Mouse (Mus musculus): ENCODE measurements at regions not wholly inside any gene's neighbourhood (a gene's known extent, or its start where the extent isn't known, plus 50 kb on each side); places are given as distances from the start of the nearest gene placed in this dataset.
"Not testable (repeated sequence)": the region's sequence is repeated elsewhere in the genome, so short reads cannot be mapped to it uniquely, and the experiment has no call there.

DNA sequence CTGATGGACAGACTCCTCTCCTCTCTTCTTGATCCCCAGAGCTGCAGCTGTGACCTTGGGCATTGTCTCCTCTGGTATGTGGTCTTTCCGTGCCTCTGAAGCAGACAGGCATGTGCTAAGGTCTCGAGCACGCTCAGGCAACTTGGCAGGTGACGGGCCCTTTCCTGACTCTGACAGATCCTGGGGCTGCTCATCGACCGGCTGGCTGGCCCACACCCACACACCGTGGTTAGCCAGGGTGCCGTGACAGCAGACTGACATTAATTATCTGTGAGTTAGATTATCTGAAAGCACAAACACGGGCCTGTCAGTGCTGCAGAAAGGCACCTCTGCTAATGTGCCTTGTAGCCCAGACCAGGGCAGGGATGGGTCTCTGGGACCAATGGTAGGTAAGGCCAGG, 298.5 kb upstream of the Kdm8 start:
- no peak overlapping the region for H3K27ac ChIP-seq (ENCODE audit: insufficient read depth, low read length)
- no peak overlapping the region for H3K4me3 ChIP-seq (ENCODE audit: insufficient read depth, low read length)
- no peaks in the 10 kb centered on the region for H3K4me1 ChIP-seq (ENCODE audit: control insufficient read depth, insufficient read depth, low read length)
- no peak for TF ChIP-seq CTCF (IDR thresholded peaks at IDR 0.05; ENCODE audit: extremely low read depth, insufficient read depth, low read length)
- TF ChIP-seq POLR2A (IDR thresholded peaks at IDR 0.05; ENCODE audit: extremely low read depth, insufficient read depth, low read length): no peak

GRCm38 (mm10) chr7:125149151-125149550, 295.3 kb upstream of the Kdm8 start:
- Histone ChIP-seq H3K4me3 (ENCODE audit: insufficient read depth, low read length) (no peak overlapping the region), H3K27ac (ENCODE audit: insufficient read depth, low read length) (no peak overlapping the region), H3K4me1 (ENCODE audit: control insufficient read depth, insufficient read depth, low read length) (no peaks in the 10 kb centered on the region)
- TF ChIP-seq CTCF (IDR thresholded peaks at IDR 0.05; ENCODE audit: extremely low read depth, insufficient read depth, low read length) (no peak), POLR2A (IDR thresholded peaks at IDR 0.05; ENCODE audit: extremely low read depth, insufficient read depth, low read length) (no peak)

DNA sequence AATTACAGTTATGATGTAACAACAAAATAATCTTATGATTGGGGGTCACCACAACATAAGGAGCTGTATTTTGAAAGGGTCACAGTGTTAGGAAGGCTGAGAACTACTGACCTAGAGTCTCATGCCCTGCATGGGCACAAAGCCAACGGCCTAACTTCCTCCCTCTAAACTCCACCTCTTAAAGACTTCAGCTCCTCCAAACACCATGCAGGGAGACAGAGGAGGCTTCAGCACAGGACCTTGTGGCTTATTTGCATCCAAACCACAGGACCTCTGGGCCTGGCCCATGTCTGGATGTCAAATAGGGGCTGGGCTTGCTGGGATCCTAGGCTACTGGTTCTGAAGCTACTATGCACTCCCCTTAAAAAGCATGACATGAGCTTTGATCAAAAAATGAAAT, 294.7 kb upstream of the Kdm8 start:
- TF ChIP-seq CTCF (IDR thresholded peaks at IDR 0.05; ENCODE audit: extremely low read depth, insufficient read depth, low read length) (no peak), POLR2A (IDR thresholded peaks at IDR 0.05; ENCODE audit: extremely low read depth, insufficient read depth, low read length) (no peak)
- Histone ChIP-seq H3K4me3 (ENCODE audit: insufficient read depth, low read length) (no peak overlapping the region), H3K4me1 (ENCODE audit: control insufficient read depth, insufficient read depth, low read length) (no peaks in the 10 kb centered on the region), H3K27ac (ENCODE audit: insufficient read depth, low read length) (no peak overlapping the region)

DNA sequence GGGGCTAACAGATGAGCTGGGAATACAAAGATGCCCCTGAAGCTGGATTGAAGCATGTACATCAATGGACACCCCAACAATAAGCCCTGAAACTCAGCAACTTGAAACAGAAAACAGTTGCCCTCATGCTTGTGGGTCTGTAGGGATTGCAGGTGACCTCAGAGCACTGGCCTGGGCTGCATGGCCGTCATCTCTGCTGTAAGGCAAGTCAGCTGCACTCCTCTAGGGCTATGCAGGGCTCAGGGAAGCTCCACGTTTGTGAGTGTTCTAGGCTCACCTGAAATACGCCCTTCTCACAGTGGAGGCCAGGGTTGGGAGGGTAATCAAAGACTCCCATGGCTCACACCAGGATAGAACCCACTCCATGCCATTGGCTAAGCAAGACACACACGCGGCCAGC, 292.2 kb upstream of the Kdm8 start:
- TF ChIP-seq CTCF (IDR thresholded peaks at IDR 0.05; ENCODE audit: extremely low read depth, insufficient read depth, low read length): no peak
- no peak for TF ChIP-seq POLR2A (IDR thresholded peaks at IDR 0.05; ENCODE audit: extremely low read depth, insufficient read depth, low read length)
- Histone ChIP-seq H3K4me1 (ENCODE audit: control insufficient read depth, insufficient read depth, low read length) (no peaks in the 10 kb centered on the region), H3K4me3 (ENCODE audit: insufficient read depth, low read length) (no peak overlapping the region), H3K27ac (ENCODE audit: insufficient read depth, low read length) (no peak overlapping the region)

DNA sequence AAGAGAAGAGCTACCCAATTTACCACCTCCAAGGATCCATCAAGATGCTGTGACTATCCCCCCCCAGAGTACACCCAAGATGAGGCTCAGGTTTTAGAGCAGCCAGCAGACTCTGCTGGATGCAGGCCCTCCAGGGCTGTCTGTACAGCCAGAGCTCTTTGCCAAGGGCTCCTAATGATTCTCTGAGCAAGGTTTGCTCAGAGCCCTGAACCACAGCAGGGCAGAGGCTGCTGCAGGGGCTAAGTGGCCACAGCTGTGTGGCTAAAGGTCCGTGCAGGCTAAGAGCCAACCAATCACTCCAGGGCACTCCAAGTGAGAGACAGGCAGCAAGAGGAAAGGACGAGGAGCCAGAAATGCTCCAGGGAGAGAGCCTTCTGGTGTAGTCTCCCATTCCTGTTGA, 289.2 kb upstream of the Kdm8 start:
- no peak overlapping the region for H3K4me3 ChIP-seq (ENCODE audit: insufficient read depth, low read length)
- TF ChIP-seq POLR2A (IDR thresholded peaks at IDR 0.05; ENCODE audit: extremely low read depth, insufficient read depth, low read length) (no peak), CTCF (IDR thresholded peaks at IDR 0.05; ENCODE audit: extremely low read depth, insufficient read depth, low read length) (no peak)
- no peak overlapping the region for H3K27ac ChIP-seq (ENCODE audit: insufficient read depth, low read length)
- H3K4me1 ChIP-seq (ENCODE audit: control insufficient read depth, insufficient read depth, low read length): no peaks in the 10 kb centered on the region

DNA sequence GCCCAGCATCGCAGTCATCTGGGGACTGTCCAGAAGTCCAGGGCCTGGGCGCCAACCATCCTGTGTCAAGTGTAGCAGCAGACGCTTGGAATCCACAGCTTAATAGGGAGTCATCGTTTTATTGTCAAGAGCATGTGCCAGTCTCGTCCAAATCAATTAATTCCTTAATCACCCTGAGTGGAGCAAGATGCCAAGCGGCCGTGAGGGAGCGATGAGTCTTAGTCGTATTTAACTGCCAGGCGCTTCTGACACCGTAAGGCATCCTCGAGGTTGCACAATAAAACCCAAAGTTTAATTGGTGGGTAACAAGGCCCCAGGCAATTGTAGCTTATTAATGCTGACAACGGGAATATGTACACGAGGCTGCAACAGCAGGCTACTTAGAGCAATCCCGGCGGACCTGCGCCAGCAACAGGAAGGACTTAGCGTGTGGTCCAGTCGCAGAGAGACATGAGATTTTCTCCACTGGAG, 277.6 kb upstream of the Kdm8 start:
- no peaks in the 10 kb centered on the region for H3K4me1 ChIP-seq (ENCODE audit: control insufficient read depth, insufficient read depth, low read length)
- H3K4me3 ChIP-seq (ENCODE audit: insufficient read depth, low read length): no peak overlapping the region
- TF ChIP-seq CTCF (IDR thresholded peaks at IDR 0.05; ENCODE audit: extremely low read depth, insufficient read depth, low read length): no peak
- TF ChIP-seq POLR2A (IDR thresholded peaks at IDR 0.05; ENCODE audit: extremely low read depth, insufficient read depth, low read length): no peak
- no peak overlapping the region for H3K27ac ChIP-seq (ENCODE audit: insufficient read depth, low read length)

DNA sequence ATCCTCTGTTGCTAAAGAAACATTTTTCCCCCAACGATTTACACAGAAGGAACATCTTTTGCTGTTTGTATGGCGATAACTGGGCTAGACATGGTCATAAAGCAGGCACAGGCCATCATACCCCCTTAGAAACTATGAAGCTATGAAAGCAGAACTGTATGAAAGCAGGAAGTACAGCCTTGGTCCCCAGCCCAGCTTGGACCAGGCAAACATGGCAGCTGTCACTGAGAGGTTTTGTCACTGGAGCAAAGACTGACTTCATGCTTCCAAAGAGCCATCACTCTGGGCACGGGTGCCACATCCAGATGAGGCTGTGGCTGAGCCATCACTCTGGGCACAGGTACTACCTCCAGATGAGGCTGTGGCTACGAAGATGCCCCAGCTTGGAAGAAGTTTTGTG, 276.8 kb upstream of the Kdm8 start:
- Histone ChIP-seq H3K27ac (ENCODE audit: insufficient read depth, low read length) (no peak overlapping the region), H3K4me1 (ENCODE audit: control insufficient read depth, insufficient read depth, low read length) (no peaks in the 10 kb centered on the region), H3K4me3 (ENCODE audit: insufficient read depth, low read length) (no peak overlapping the region)
- TF ChIP-seq CTCF (IDR thresholded peaks at IDR 0.05; ENCODE audit: extremely low read depth, insufficient read depth, low read length) (no peak), POLR2A (IDR thresholded peaks at IDR 0.05; ENCODE audit: extremely low read depth, insufficient read depth, low read length) (no peak)

DNA sequence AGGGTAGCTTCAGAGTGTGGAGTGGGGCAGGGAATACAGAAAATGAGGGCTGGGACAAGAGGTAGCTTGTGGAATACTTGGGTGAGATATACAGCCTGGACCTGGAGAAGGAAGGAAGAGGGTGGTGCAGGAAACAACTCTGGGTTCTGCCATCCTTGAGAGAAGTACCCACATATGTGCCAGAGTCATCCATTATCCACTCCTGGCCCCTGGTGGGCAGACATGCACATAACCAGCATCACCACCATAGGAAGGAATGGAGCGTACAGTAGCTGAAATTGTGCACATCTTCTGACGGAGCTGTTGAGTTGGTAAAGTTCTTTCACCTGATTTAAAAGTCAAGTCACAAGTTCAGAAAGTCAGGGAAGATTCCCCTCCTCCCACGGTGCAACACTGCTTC, 262.9 kb upstream of the Kdm8 start:
- TF ChIP-seq POLR2A (IDR thresholded peaks at IDR 0.05; ENCODE audit: extremely low read depth, insufficient read depth, low read length) (no peak), CTCF (IDR thresholded peaks at IDR 0.05; ENCODE audit: extremely low read depth, insufficient read depth, low read length) (peak; percentile 89)
- no peaks in the 10 kb centered on the region for H3K4me1 ChIP-seq (ENCODE audit: control insufficient read depth, insufficient read depth, low read length)
- H3K27ac ChIP-seq (ENCODE audit: insufficient read depth, low read length): no peak overlapping the region
- H3K4me3 ChIP-seq (ENCODE audit: insufficient read depth, low read length): no peak overlapping the region

DNA sequence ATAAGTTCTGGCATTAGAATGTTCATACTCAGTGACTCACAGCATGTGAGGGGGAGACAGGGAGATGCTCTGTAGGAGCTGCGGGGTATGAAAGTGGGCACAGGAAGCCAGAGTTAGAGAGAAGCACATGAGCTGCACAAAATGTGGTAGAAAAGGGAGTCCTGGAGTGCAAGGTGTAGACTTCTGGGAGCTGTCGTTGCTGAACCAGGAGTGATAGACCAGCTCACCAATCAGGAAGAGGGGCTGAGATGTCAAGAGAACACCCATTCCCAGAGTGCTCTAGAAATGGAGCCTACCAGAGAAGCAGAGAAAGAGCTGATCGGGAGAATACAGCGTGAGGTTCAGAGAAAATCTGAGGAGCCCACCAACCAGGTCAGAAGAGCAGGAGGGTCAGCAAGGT, 262.2 kb upstream of the Kdm8 start:
- H3K27ac ChIP-seq (ENCODE audit: insufficient read depth, low read length): no peak overlapping the region
- TF ChIP-seq POLR2A (IDR thresholded peaks at IDR 0.05; ENCODE audit: extremely low read depth, insufficient read depth, low read length) (0 out of 2 replicates have a peak, but pooled peaks have one; percentile 31), CTCF (IDR thresholded peaks at IDR 0.05; ENCODE audit: extremely low read depth, insufficient read depth, low read length) (no peak)
- H3K4me3 ChIP-seq (ENCODE audit: insufficient read depth, low read length): peak overlapping the region; percentile 35
- no peaks in the 10 kb centered on the region for H3K4me1 ChIP-seq (ENCODE audit: control insufficient read depth, insufficient read depth, low read length)

DNA sequence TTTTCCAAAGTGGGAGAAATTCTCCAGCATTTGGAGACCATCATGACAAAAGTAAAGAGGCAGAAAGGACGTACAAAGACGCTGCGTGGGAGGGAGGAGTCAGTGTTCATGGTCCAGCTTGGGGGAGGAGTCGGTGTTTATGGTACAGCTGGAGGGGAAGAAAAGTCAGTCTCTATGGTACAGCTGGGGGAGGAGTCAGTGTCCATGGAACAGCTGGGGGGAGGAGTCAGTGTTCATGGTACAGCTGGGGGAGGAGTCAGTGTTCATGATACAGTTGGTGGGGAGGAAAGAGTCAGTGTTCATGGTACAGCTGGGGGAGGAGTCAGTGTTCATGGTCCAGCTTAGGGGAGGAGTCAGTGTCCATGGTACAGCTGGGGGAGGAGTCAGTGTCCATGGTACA, 261.5 kb upstream of the Kdm8 start:
- not testable (repeated sequence) for H3K27ac ChIP-seq (ENCODE audit: insufficient read depth, low read length); H3K4me1 ChIP-seq (ENCODE audit: control insufficient read depth, insufficient read depth, low read length)
- H3K4me3 ChIP-seq (ENCODE audit: insufficient read depth, low read length): peak overlapping the region; percentile 35

All from cortical plate, adult 2 months (tissue).